Mouse (Mus musculus) embryonic facial prominence, embryonic 13.5 days (tissue): ENCODE results near the gene Nradd. TPM values are rescaled to one million over a fixed set of nuclear protein-coding genes. Genes with fewer than 3 reads are reported as not detected.

Experiments
- microRNA-seq: library from miRNA; unstranded; fragments of <30 nt; microRNA quantifications from one replicate; pipeline ENCODE4, GENCODE M21; 2016
- polyA plus RNA-seq: library from polyadenylated mRNA; unstranded; fragments of >200 nt; fragmentation: Nextera tagmentation; extraction: Ambion mirVana; gene quantifications from 2 replicates; pipeline ENCODE4 v1.2.1, GENCODE M21; 2015

The Nradd gene
- polyA plus RNA-seq, 1 experiment from 2014 or later, result 77.5 TPM

Small RNA genes within 50 kb of the gene (microRNA-seq; reads per million reads assigned to microRNA genes)
- not detected for gene Mir8107

Other genes starting within 250 kb of the Nradd start
- gene Ptpn23, start 216.2 kb downstream of the Nradd start, polyA plus RNA-seq, result 17.8 and 20.7 TPM in 2 replicates
- gene Ngp, start 204.7 kb downstream of the Nradd start, polyA plus RNA-seq, result 1.1 and 7.4 TPM in 2 replicates
- 9.3 and 9.8 TPM in 2 replicates for gene Klhl18, start 147.8 kb downstream of the Nradd start, polyA plus RNA-seq
- 0.86 and 1.4 TPM in 2 replicates for gene Kif9, start 147.5 kb downstream of the Nradd start, polyA plus RNA-seq
- gene Setd2, start 91.9 kb downstream of the Nradd start, polyA plus RNA-seq, result 42.2 and 54.9 TPM in 2 replicates
- gene Nbeal2, start 29.7 kb upstream of the Nradd start, polyA plus RNA-seq, result 1.8 and 2.4 TPM in 2 replicates
- gene Ccdc12, start 32.1 kb upstream of the Nradd start, polyA plus RNA-seq, result 101 and 123 TPM in 2 replicates
- gene Myl3, start 117.4 kb upstream of the Nradd start, polyA plus RNA-seq, result 1.6 and 12.3 TPM in 2 replicates
- 138 and 165 TPM in 2 replicates for gene Pth1r, start 122.7 kb upstream of the Nradd start, polyA plus RNA-seq
- not detected in 2 replicates for gene Prss42, start 173.7 kb upstream of the Nradd start, polyA plus RNA-seq
- gene Prss44, start 189.5 kb upstream of the Nradd start, polyA plus RNA-seq, result not detected in 2 replicates
- not detected in 2 replicates for gene Prss43, start 202.2 kb upstream of the Nradd start, polyA plus RNA-seq
- not detected in 2 replicates for gene Prss45, start 210.1 kb upstream of the Nradd start, polyA plus RNA-seq
- not detected in 2 replicates for gene Prss46, start 220.1 kb upstream of the Nradd start, polyA plus RNA-seq
- gene Prss50, start 233.5 kb upstream of the Nradd start, polyA plus RNA-seq, result 0.14 and 0.48 TPM in 2 replicates